Mouse (Mus musculus): Measurements from ENCODE around the gene Rab3ip. TPM values are rescaled to one million over a fixed set of nuclear protein-coding genes. Genes with fewer than 3 reads are reported as not detected.

Gene Rab3ip
- total RNA-seq, 2 experiments from 2014 or later: 45.2 to 50.0 TPM

GRCm38 (mm10) chr10:116923651-116924495 lies 26.7 kb downstream of the Rab3ip start:
- intact Hi-C loops (cut with DNase I): no loop called here
- DNase-seq (ENCODE audit: low spot score in 2 of 2): no peak

- intact Hi-C loops (cut with DNase I): no loop called here
- no peak for DNase-seq (ENCODE audit: low spot score in 2 of 2)
These were observed 28.4 kb downstream of the Rab3ip start for GRCm38 (mm10) chr10:116922161-116922560.

GRCm38 (mm10) chr10:116921416-116921815 lies 29.2 kb downstream of the Rab3ip start:
- intact Hi-C loops (cut with DNase I): no loop called here
- DNase-seq (ENCODE audit: low spot score in 2 of 2): no peak

GRCm38 (mm10) chr10:116920641-116921040 lies 29.9 kb downstream of the Rab3ip start:
- intact Hi-C loops (cut with DNase I): no loop called here
- DNase-seq (ENCODE audit: low spot score in 2 of 2): no peak

GRCm38 (mm10) chr10:116919368-116920317 lies 30.9 kb downstream of the Rab3ip start:
- no peak for DNase-seq (ENCODE audit: low spot score in 2 of 2)
- intact Hi-C loops (cut with DNase I): no loop called here

GRCm38 (mm10) chr10:116916581-116916980 lies 34.0 kb downstream of the Rab3ip start:
- intact Hi-C loops (cut with DNase I): no loop called here
- DNase-seq (ENCODE audit: low spot score in 2 of 2): no peak

DNA sequence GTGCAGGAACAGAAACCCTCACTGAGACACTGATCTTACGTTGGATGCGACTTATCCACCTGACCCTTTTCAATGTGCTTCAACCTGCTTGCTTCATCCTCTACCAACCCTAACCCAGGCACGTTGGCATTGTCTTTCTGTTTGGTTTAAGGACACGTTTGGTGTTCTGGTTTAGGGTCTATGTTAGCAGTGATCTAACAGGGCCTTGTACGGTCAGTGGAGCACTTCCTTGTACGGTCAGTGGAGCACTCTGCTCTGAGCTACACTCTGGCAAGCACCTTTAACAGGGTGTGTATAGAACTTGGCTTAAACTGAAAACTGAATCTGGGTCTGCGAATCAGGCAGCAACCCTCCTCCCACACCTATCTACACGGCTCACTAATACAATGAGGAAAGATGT lies 35.3 kb downstream of the Rab3ip start:
- no peak for DNase-seq (ENCODE audit: low spot score in 2 of 2)
- intact Hi-C loops (cut with DNase I): no loop called here

- intact Hi-C loops (cut with DNase I): no loop called here
- no peak for DNase-seq (ENCODE audit: low spot score in 2 of 2)
These were observed 36.0 kb downstream of the Rab3ip start for GRCm38 (mm10) chr10:116914586-116914985.

- no peak for DNase-seq (ENCODE audit: low spot score in 2 of 2)
- intact Hi-C loops (cut with DNase I): no loop called here
These were observed 36.8 kb downstream of the Rab3ip start for GRCm38 (mm10) chr10:116913647-116914273.

DNA sequence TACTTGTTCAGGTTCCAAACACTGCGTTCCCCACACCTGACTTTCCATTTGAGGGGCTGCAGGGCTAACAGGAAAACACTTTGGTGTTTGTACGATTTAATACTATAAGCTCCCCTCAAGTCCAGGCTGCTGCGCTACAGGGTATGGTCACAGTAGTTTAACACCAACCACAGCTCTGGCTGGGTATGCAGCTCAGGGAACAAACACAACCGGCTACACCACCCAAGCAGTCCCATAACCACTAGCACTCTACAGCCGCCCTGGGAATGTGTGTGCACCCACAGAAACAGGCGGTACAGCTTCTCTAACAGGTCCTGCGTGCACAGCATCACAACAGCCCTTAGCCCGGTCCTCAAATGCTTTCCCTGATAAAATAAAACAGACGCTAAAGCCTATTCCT lies 37.7 kb downstream of the Rab3ip start:
- intact Hi-C loops (cut with DNase I): no loop called here

DNA sequence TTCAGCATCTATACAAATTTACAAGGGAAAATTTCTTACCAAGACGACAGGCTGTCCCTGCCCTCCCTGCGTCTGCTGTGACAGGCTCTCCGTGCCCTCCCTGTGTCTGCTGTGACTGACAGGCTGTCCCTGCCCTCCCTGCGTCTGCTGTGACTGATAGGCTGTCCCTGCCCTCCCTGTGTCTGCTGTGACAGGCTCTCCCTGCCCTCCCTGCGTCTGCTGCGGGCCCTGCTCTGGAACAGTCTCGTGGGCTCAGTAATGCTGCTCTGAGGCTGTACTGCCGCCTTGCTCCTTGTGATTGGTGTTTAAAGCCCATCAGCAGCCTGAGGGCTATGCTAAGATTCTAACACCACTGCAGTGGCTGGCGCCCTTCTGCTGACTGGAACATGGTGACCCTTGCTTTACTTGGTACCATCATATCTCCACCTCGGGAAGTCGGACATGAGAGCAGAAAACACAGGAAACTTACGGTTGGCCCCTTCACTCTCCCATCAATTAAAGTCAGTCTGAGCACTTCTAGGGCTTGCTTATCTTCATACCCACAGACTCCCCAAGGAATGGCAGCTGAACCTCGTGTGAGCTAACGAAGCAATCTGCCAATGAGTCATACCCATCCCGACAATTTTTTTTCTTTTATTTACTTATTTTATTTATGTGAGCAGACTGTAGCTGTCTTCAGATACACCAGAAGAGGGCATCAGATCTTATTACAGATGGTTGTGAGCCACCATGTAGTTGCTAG lies 41.5 kb downstream of the Rab3ip start:
- no peak for DNase-seq (ENCODE audit: low spot score in 2 of 2)
- intact Hi-C loops (cut with DNase I): no loop called here

More for the DNA sequence above, 37.7 kb downstream of the Rab3ip start:
- DNase-seq (ENCODE audit: low spot score in 2 of 2): no peak

DNA sequence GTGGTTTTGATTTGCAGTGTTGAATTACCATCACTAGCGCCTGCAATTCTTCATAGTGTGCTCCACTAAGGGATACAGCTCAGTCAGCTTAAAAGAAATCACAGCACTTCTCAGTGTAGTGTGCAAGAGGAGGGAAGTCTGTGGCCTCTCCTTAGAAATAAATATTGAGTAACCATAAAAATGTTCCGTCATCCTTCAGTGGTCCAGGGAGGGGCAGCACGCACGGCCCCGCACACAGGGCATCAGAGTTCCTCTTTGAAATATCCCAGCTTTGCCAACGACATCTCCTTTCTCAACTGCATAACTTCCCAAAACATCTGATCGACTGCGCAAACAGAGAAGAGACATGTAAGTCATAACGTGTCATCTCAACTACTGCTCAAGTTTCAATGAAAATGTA lies 43.8 kb downstream of the Rab3ip start:
- intact Hi-C loops (cut with DNase I): no loop called here
- DNase-seq (ENCODE audit: low spot score in 2 of 2): no peak

GRCm38 (mm10) chr10:116904503-116904908 lies 46.1 kb downstream of the Rab3ip start:
- intact Hi-C loops (cut with DNase I): no loop called here
- DNase-seq (ENCODE audit: low spot score in 2 of 2): no peak

DNA sequence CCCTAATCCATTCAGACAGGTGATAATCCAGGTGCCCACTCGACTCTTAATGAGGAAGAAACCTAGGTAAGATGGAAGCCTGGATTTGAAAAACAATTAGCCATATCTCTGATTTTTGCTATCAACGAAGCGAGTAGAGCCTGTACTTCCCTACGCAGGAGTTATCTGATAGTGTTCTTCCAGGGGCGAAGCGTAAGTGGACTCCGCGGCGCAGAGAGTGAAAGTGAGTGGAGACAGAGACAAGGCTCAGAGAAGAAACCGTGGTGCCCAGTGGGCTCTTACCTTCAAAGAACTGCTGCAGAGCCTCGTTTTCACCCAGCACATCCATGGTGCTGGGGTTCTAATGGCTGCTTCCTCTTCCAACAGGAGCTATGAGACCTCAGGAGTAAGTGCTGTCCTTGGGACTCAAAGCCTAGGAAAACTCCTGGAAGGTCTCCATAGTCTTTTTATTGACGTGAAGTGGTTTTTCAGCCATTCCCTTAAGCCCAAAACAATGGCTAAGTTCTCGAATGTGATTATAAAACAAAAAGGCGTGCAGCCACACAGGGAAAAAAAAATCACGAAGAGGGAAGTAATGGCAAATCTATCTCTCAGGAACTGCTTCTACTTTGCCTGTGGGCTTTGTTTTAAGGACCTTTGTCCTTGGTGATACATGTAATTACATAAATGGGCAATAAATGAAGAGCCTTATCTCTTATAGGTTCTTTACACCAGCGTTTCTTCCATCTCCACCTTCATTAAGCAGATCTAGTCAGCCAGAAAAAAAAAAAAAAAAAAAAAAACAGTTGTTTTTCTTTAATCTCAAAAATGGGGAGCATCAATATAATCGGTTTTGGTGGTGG lies 54.0 kb downstream of the Rab3ip start, which contains the start of gene Myrfl:
Gene Myrfl, minus strand, starts transcription at position 584 of the 842 bp plus-strand sequence.
- intact Hi-C loops (cut with DNase I): no loop called here
- DNase-seq (ENCODE audit: low spot score in 2 of 2): no peak

- no peak for DNase-seq (ENCODE audit: low spot score in 2 of 2)
- intact Hi-C loops (cut with DNase I): no loop called here
These were observed 55.3 kb downstream of the Rab3ip start for GRCm38 (mm10) chr10:116895108-116895833.

- intact Hi-C loops (cut with DNase I): loop anchor here (5.0 kb wide), 2 partner anchors 567 to 687 kb away; no protein-coding TSS in a partner anchor
- no peak for DNase-seq (ENCODE audit: low spot score in 2 of 2)
These were observed 56.0 kb downstream of the Rab3ip start for GRCm38 (mm10) chr10:116894540-116894939.

DNA sequence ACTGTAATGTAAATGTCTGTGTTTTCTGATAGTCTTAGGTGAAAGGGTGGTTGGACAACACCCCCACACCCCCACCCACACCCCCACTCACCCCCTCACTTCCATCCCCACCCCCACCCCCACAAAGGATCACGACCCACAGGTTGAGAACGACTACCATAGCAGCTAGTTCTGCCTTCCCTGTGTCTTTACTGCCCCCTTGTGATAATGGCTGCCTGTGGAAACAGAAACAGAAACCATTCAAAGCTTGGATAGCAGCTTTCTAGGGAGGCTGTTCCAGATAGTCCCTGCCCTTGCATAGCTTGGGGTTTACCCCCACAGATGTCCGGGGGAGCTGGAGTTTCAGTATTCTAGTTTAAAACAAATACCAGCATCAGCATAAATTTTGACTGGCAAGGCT lies 56.8 kb downstream of the Rab3ip start:
- peak; percentile 36 to 57 for DNase-seq (ENCODE audit: low spot score in 2 of 2)
- intact Hi-C loops (cut with DNase I): loop anchor here (5.0 kb wide), 2 partner anchors 566 to 686 kb away; no protein-coding TSS in a partner anchor

- intact Hi-C loops (cut with DNase I): loop anchor here (5.0 kb wide), 2 partner anchors 563 to 683 kb away; no protein-coding TSS in a partner anchor
These were observed 60.0 kb downstream of the Rab3ip start for GRCm38 (mm10) chr10:116890587-116890986.

More at GRCm38 (mm10) chr10:116890587-116890986, 60.0 kb downstream of the Rab3ip start:
- DNase-seq (ENCODE audit: low spot score in 2 of 2): no peak

All from left cerebral cortex, postnatal 25 days (tissue).